Mouse (Mus musculus): Measurements from ENCODE around the gene Ugt3a2.

GRCm38 (mm10) chr15:9362801-9363200 lies 27.5 kb downstream of the Ugt3a2 start:
- TF ChIP-seq CTCF (IDR thresholded peaks at IDR 0.05; ENCODE audit: borderline replicate concordance, insufficient read depth, low read length): no peak
- TF ChIP-seq POLR2A (IDR thresholded peaks at IDR 0.05; ENCODE audit: low read depth, low read length): no peak

Data from embryonic fibroblast, embryonic 13.5 days (primary cell).